ENCODE assay signal across 28 mouse cellular contexts in genomic region chr19:23636786-23637185, GRCm38 (mm10). TPM values are rescaled to one million over a fixed set of nuclear protein-coding genes. Genes with fewer than 3 reads are reported as not detected.
DNase-seq lines count a peak whose midpoint lies in the region; ATAC-seq lines count a peak whose summit lies in the region.
"Had no signal": no experiment of that assay in that cellular context is flagged by ENCODE, and none has a peak within 500 bp of the region (broad histone marks: within the 10 kb centered on the region; RNA-seq: fewer than 3 reads in every experiment).

No protein-coding gene starts in this region.

- no peak overlapping the region for H3K4me3 ChIP-seq in kidney, embryonic 15.5 days (replicated peaks)
- H3K4me3 ChIP-seq: forebrain, embryonic 10.5 days; forebrain, embryonic 13.5 days; gastrocnemius, adult 2 months; hindbrain, embryonic 15.5 days had no signal

- no peaks in the 10 kb centered on the region for H3K36me3 ChIP-seq in kidney, embryonic 15.5 days
- H3K36me3 ChIP-seq: forebrain, embryonic 10.5 days; G1E; hindbrain, embryonic 15.5 days had no signal

- H3K27me3 ChIP-seq in kidney, embryonic 15.5 days = no peaks in the 10 kb centered on the region
- H3K27me3 ChIP-seq: CH12.LX; forebrain, embryonic 13.5 days; hindbrain, embryonic 15.5 days had no signal

- WGBS in kidney, embryonic 15.5 days = 43% methylated on average over 5 of the region's 5 CpGs

- H3K9me3 ChIP-seq in kidney, embryonic 15.5 days (replicated peaks) = no peaks in the 10 kb centered on the region
- H3K9me3 ChIP-seq: forebrain, embryonic 10.5 days; forebrain, embryonic 13.5 days; G1E; hindbrain, embryonic 15.5 days had no signal

- peak; percentile 14 for DNase-seq in embryo, embryonic 11 days
- DNase-seq in embryo, embryonic 9.5 days (ENCODE audit: extremely low spot score) = no peak
- DNase-seq in kidney, postnatal 25 days = no peak
- DNase-seq in retina, postnatal 1 day = peak; percentile 93
- DNase-seq in urinary bladder, postnatal 14 days (ENCODE audit: low spot score) = no peak
- DNase-seq: adrenal gland, postnatal 10 days; adrenal gland, postnatal 36 days; B cell, adult 2 months; cerebellum, adult 11 months; cerebellum, adult 8-10 months; cerebellum, postnatal 10 days; cerebellum, postnatal 36 days; forebrain, postnatal 0 days; gastrocnemius, adult 2 months; gastrocnemius, postnatal 14 days; heart, adult 11 months; kidney, adult 18-20 months had no signal

- ATAC-seq in kidney, embryonic 15.5 days (replicated peaks; ENCODE audit: low FRiP score) = no peak
- ATAC-seq: forebrain, embryonic 13.5 days; forebrain, postnatal 0 days; intestine, embryonic 16.5 days; Patski had no signal

- no peak overlapping the region for H3K9ac ChIP-seq in kidney, embryonic 15.5 days
- H3K9ac ChIP-seq: forebrain, embryonic 13.5 days; forebrain, postnatal 0 days; hindbrain, embryonic 15.5 days had no signal

- 0 out of 2 replicates have a peak overlapping the region, but pooled peaks have one; percentile 3 for H3K27ac ChIP-seq in kidney, embryonic 15.5 days
- H3K27ac ChIP-seq: forebrain, embryonic 10.5 days; forebrain, embryonic 13.5 days; gastrocnemius, adult 2 months; hindbrain, embryonic 15.5 days had no signal

- no peaks in the 10 kb centered on the region for H3K4me1 ChIP-seq in kidney, embryonic 15.5 days
- H3K4me1 ChIP-seq: forebrain, embryonic 13.5 days had no signal

- H3K4me2 ChIP-seq in kidney, embryonic 15.5 days = no peak overlapping the region
- H3K4me2 ChIP-seq: forebrain, embryonic 13.5 days; heart, embryonic 11.5 days; hindbrain, embryonic 15.5 days had no signal

RNA-seq across cellular contexts. Expression of gene 1700028P14Rik, which starts 15.8 kb away (rescaled TPM):
- polyA plus RNA-seq in kidney, embryonic 15.5 days (2015; fragmentation: Nextera tagmentation; extraction: Ambion mirVana) = 0.32 and 0.36 TPM in 2 replicates
- polyA plus RNA-seq: G1E; heart, embryonic 11.5 days; heart, embryonic 14.5 days; heart, postnatal 0 days; intestine, embryonic 16.5 days; Patski had no signal

RNA-seq across cellular contexts. Expression of gene Ptar1, which starts 50.4 kb away (rescaled TPM):
- 5.6 and 7.1 TPM in 2 replicates for polyA plus RNA-seq in kidney, embryonic 15.5 days (2015; fragmentation: Nextera tagmentation; extraction: Ambion mirVana)

Comparison
In these comparisons a context has a peak if more than half of its experiments do, and no peak if none do; other contexts are left out.
1. DNase-seq: peak in embryo, embryonic 11 days (single experiment) and retina, postnatal 1 day (single experiment); none in embryo, embryonic 9.5 days (single experiment), kidney, postnatal 25 days (0 of 2) and urinary bladder, postnatal 14 days (single experiment).